Mouse (Mus musculus) bone marrow macrophage, adult 2 months (primary cell): ENCODE results near the gene Prkcb.

Experiments used
- CTCF ChIP-seq: IDR thresholded peaks from 2 replicates; pipeline ENCODE4 v1.5.1; 2012; ENCODE audit warnings: low read depth, mild to moderate bottlenecking, low read length, moderate library complexity
- POLR2A ChIP-seq: IDR thresholded peaks from 2 replicates; pipeline ENCODE4 v1.6.1; 2012; ENCODE audit warnings: mild to moderate bottlenecking, low read depth, low read length, borderline replicate concordance

- no peak for TF ChIP-seq POLR2A
- TF ChIP-seq CTCF, result no peak
Measured at GRCm38 (mm10) chr7:122613876-122614275, 325.3 kb downstream of the Prkcb start.
